Mouse (Mus musculus) frontal cortex, postnatal 10 days (tissue): ENCODE data around the gene Olfr749.
"Not testable (repeated sequence)": the region's sequence is repeated elsewhere in the genome, so short reads cannot be mapped to it uniquely, and the experiment has no call there.

Experiments used
- DNase-seq, 2 experiments: peaks; one replicate each; pipeline ENCODE4 v3.0.0; 2022; ENCODE audit warnings: low spot score in 2 of 2, mixed read lengths in 1 of 2

The Olfr749 gene

GRCm38 (mm10) chr14:50744994-50745393 is at the start of gene Olfr749:
Olfr749 (minus strand) TSS chr14:50745094.
- DNase-seq: no peak

- no peak for DNase-seq
Observed at GRCm38 (mm10) chr14:50788157-50788556, 43.3 kb upstream of the Olfr749 start.

GRCm38 (mm10) chr14:50785251-50785637 is 40.4 kb upstream of the Olfr749 start, which contains the start of gene Ttc5:
Ttc5 (minus strand) TSS chr14:50785519.
- DNase-seq: peak; percentile 77 to 84

GRCm38 (mm10) chr14:50784391-50785250 is 39.7 kb upstream of the Olfr749 start:
- DNase-seq: no peak

- DNase-seq: no peak
Observed at GRCm38 (mm10) chr14:50782166-50782565, 37.3 kb upstream of the Olfr749 start.

- no peak for DNase-seq
Observed at GRCm38 (mm10) chr14:50771342-50771741, 26.4 kb upstream of the Olfr749 start.

GRCm38 (mm10) chr14:50765736-50766135 is 20.8 kb upstream of the Olfr749 start:
- DNase-seq: no peak

GRCm38 (mm10) chr14:50758416-50759085 is 13.7 kb upstream of the Olfr749 start:
- no peak for DNase-seq

- DNase-seq: no peak
Observed at GRCm38 (mm10) chr14:50741584-50741983, 3.3 kb downstream of the Olfr749 start.

GRCm38 (mm10) chr14:50740334-50740733 is 4.6 kb downstream of the Olfr749 start:
- no peak for DNase-seq

- not testable (repeated sequence) for DNase-seq
Observed at GRCm38 (mm10) chr14:50722371-50722770, 22.5 kb downstream of the Olfr749 start.

GRCm38 (mm10) chr14:50719875-50720274 is 25.0 kb downstream of the Olfr749 start:
- not testable (repeated sequence) for DNase-seq

- DNase-seq: no peak
Observed at GRCm38 (mm10) chr14:50707073-50707472, 37.8 kb downstream of the Olfr749 start, which contains the start of gene Olfr748. Olfr748 (plus strand) TSS chr14:50707373.

GRCm38 (mm10) chr14:50693106-50693505 is 51.8 kb downstream of the Olfr749 start, which contains the start of gene Olfr747:
Olfr747 (minus strand) TSS chr14:50693206.
- DNase-seq: no peak
